Mouse (Mus musculus): ENCODE measurements around the gene Etd.
"Not testable (repeated sequence)": the region's sequence is repeated elsewhere in the genome, so short reads cannot be mapped to it uniquely, and the experiment has no call there.

Gene Etd

GRCm38 (mm10) chrX:53434618-53435017 is at the start of gene Etd:
Gene Etd (plus strand): TSS chrX:53434918.
- in situ Hi-C loops (cut with MboI; ENCODE audit: low pct_unique_long_range_greater_than_20kb in 1 of 2, low sequenced_read_pairs in 2 of 2, unreplicated experiment in 1 of 2): no loop called here

GRCm38 (mm10) chrX:53386362-53386761 is 48.4 kb upstream of the Etd start:
- in situ Hi-C loops (cut with MboI; ENCODE audit: low pct_unique_long_range_greater_than_20kb in 1 of 2, low sequenced_read_pairs in 2 of 2, unreplicated experiment in 1 of 2): no loop called here

- in situ Hi-C loops (cut with MboI; ENCODE audit: low pct_unique_long_range_greater_than_20kb in 1 of 2, low sequenced_read_pairs in 2 of 2, unreplicated experiment in 1 of 2): no loop called here
These were observed 1.8 kb upstream of the Etd start for GRCm38 (mm10) chrX:53432888-53433287.

GRCm38 (mm10) chrX:53459573-53459972 is 24.9 kb downstream of the Etd start:
- in situ Hi-C loops (cut with MboI; ENCODE audit: low pct_unique_long_range_greater_than_20kb in 1 of 2, low sequenced_read_pairs in 2 of 2, unreplicated experiment in 1 of 2): no loop called here

- in situ Hi-C loops (cut with MboI; ENCODE audit: low pct_unique_long_range_greater_than_20kb in 1 of 2, low sequenced_read_pairs in 2 of 2, unreplicated experiment in 1 of 2): not testable (repeated sequence)
These were observed 29.5 kb downstream of the Etd start for GRCm38 (mm10) chrX:53464194-53464593.
